Mouse (Mus musculus): ENCODE results near the gene Bcl3. TPM values are rescaled to one million over a fixed set of nuclear protein-coding genes. Genes with fewer than 3 reads are reported as not detected.

The Bcl3 gene
- total and polyA plus RNA-seq, 3 experiments, result 3.2 to 25.2 (median 15.8) TPM

DNA sequence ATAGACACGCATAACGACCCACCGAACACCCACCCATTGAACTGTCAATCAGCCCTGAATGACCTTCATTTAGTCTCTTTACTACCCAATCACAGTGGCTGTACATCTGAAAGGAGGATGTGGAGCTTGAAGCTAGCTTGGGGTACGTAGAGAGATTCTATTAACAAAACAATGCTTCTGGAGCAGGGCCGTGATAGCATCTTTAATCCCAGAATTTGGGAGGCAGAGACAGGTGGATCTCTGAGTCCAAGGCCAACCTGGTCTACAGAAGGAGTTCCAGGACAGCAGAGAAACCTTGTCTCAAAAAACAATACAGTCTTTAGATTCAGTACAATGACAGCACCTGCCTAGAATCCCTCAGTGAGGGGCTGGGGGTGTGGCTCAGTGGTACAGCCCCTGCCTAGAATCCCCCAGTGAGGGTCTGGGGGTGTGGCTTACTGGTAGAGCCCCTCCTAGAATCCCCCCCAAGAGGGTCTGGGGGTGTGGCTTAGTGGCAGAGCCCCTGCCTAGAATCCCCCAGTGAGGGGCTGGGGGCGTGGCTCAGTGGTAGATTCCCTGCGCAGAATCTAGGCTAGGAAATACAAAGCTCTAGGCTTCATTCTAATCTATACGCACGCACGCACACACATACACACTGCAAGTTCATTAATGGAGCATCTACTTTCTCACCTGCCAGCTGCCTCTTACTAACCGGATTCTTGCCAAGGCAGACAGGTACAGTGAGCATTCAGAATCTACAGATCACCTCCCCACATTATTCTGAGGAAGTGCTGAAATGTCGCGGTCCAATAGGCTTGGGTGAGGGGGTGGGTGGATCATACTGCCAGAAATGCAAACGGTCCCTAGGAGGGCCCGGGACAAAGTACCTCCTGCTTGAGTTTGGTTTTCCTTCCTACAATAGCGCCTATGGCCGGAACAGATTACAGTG is 7.0 kb downstream of the Bcl3 start:
- no peaks in the 10 kb centered on the region for H3K27me3 ChIP-seq (replicated peaks)
- H3K9ac ChIP-seq (ENCODE audit: insufficient read depth, low read depth), result peak overlapping the region; percentile 54
- dilution Hi-C loops (cut with MboI; ENCODE audit: extremely low pct_ligation_motif_present, extremely low pct_unique_long_range_greater_than_20kb, low sequenced_read_pairs), result no loop called here
- no peak for DNase-seq (ENCODE audit: extremely low read depth)
- H3K4me3 ChIP-seq (replicated peaks in 1 of 3; ENCODE audit: low read depth in 2 of 3, low read length in 2 of 3, poor library complexity in 1 of 3), result peak overlapping the region; percentile 48 to 64 (median 53)
- H3K4me2 ChIP-seq (ENCODE audit: insufficient read depth, low read depth, poor library complexity, severe bottlenecking), result peak overlapping the region; percentile 64
- in situ Hi-C loops (cut with MboI; ENCODE audit: low pct_ligation_motif_present, low pct_unique_long_range_greater_than_20kb, low sequenced_read_pairs), result no loop called here
- peaks cover 54 to 73% of the 10 kb centered on the region in 2 experiments for H3K36me3 ChIP-seq (replicated peaks in 1 of 2; ENCODE audit: control insufficient read depth in 1 of 2, insufficient read depth in 1 of 2, low read length in 1 of 2)
- peaks cover 43 to 68% of the 10 kb centered on the region in 2 experiments for H3K4me1 ChIP-seq (ENCODE audit: control insufficient read depth in 1 of 2, insufficient read depth in 2 of 2)
- peak overlapping the region; percentile 90 for H3K27ac ChIP-seq (ENCODE audit: insufficient read depth, low read depth)
- TF ChIP-seq BHLHE40 (IDR thresholded peaks at IDR 0.05; ENCODE audit: low read depth, low read length), result 0 out of 2 replicates have a peak, but pooled peaks have one; percentile 4
- no peak for TF ChIP-seq MAFK (IDR thresholded peaks at IDR 0.05; ENCODE audit: insufficient replicate concordance, low read length)
- 0 out of 2 replicates have a peak, but pooled peaks have one; percentile 12 for TF ChIP-seq TBP (conservative IDR thresholded peaks at IDR 0.05; ENCODE audit: low read depth, low read length)
- H3K79me2 ChIP-seq (replicated peaks; ENCODE audit: control insufficient read depth, extremely low read depth, insufficient read depth, poor library complexity, severe bottlenecking), result peaks cover 22% of the 10 kb centered on the region
- peaks cover 2% of the 10 kb centered on the region for H3K9me3 ChIP-seq (replicated peaks; ENCODE audit: low read length)

- dilution Hi-C loops (cut with MboI; ENCODE audit: extremely low pct_ligation_motif_present, extremely low pct_unique_long_range_greater_than_20kb, low sequenced_read_pairs) (no loop called here), in situ Hi-C loops (cut with MboI; ENCODE audit: low pct_ligation_motif_present, low pct_unique_long_range_greater_than_20kb, low sequenced_read_pairs) (no loop called here)
- Histone ChIP-seq H3K36me3 (replicated peaks in 1 of 2; ENCODE audit: control insufficient read depth in 1 of 2, insufficient read depth in 1 of 2, low read length in 1 of 2) (peaks cover 60 to 74% of the 10 kb centered on the region in 2 experiments), H3K79me2 (replicated peaks; ENCODE audit: control insufficient read depth, extremely low read depth, insufficient read depth, poor library complexity, severe bottlenecking) (peaks cover 6% of the 10 kb centered on the region; the same call in 1 of the 2 replicates), H3K27ac (ENCODE audit: insufficient read depth, low read depth) (peak overlapping the region; percentile 33; the same call in 1 of the 2 replicates), H3K4me1 (ENCODE audit: control insufficient read depth in 1 of 2, insufficient read depth in 2 of 2) (peaks cover 35 to 57% of the 10 kb centered on the region in 2 experiments), H3K9me3 (replicated peaks; ENCODE audit: low read length) (no peaks in the 10 kb centered on the region), H3K4me2 (ENCODE audit: insufficient read depth, low read depth, poor library complexity, severe bottlenecking) (no peak overlapping the region), H3K9ac (ENCODE audit: insufficient read depth, low read depth) (no peak overlapping the region), H3K4me3 (replicated peaks in 1 of 3; ENCODE audit: low read depth in 2 of 3, low read length in 2 of 3, poor library complexity in 1 of 3) (no peak overlapping the region), H3K27me3 (replicated peaks) (no peaks in the 10 kb centered on the region)
- TF ChIP-seq KAT2A (IDR thresholded peaks at IDR 0.05; ENCODE audit: insufficient replicate concordance, low read length) (no peak), PAX5 (IDR thresholded peaks at IDR 0.05; ENCODE audit: low read length) (no peak), UBTF (IDR thresholded peaks at IDR 0.05; ENCODE audit: low read depth, low read length) (no peak), RAD21 (IDR thresholded peaks at IDR 0.05; ENCODE audit: low read depth, low read length) (no peak), POLR2A (IDR thresholded peaks at IDR 0.05; ENCODE audit: low read depth, low read length) (no peak), TCF12 (IDR thresholded peaks at IDR 0.05; ENCODE audit: low read depth, low read length) (no peak), BHLHE40 (IDR thresholded peaks at IDR 0.05; ENCODE audit: low read depth, low read length) (peak; percentile 52), POLR2AphosphoS2 (IDR thresholded peaks at IDR 0.05; ENCODE audit: low read depth, low read length) (no peak), MAX (IDR thresholded peaks at IDR 0.05; ENCODE audit: low read length) (0 out of 2 replicates have a peak, but pooled peaks have one; percentile 37), USF1 (IDR thresholded peaks at IDR 0.05; ENCODE audit: low read depth, low read length) (peak; percentile 33), JUN (IDR thresholded peaks at IDR 0.05; ENCODE audit: insufficient read depth, low read depth, low read length) (no peak), ETS1 (conservative IDR thresholded peaks at IDR 0.05; ENCODE audit: low read depth, low read length) (0 out of 2 replicates have a peak, but pooled peaks have one; percentile 27), CHD2 (IDR thresholded peaks at IDR 0.05; ENCODE audit: low read length) (no peak), ZNF384 (IDR thresholded peaks at IDR 0.05; ENCODE audit: low read depth, low read length) (no peak), MXI1 (IDR thresholded peaks at IDR 0.05; ENCODE audit: low read depth, low read length) (no peak), MAFK (IDR thresholded peaks at IDR 0.05; ENCODE audit: insufficient replicate concordance, low read length) (no peak), CHD1 (IDR thresholded peaks at IDR 0.05; ENCODE audit: low read depth, low read length) (no peak), RCOR1 (conservative IDR thresholded peaks at IDR 0.05; ENCODE audit: low read depth, low read length) (no peak), TBP (conservative IDR thresholded peaks at IDR 0.05; ENCODE audit: low read depth, low read length) (no peak)
- no peak for DNase-seq (ENCODE audit: extremely low read depth)
Observed at GRCm38 (mm10) chr7:19813579-19814122, 8.9 kb downstream of the Bcl3 start.

All from CH12.LX (cell line).